Mouse (Mus musculus) adrenal gland, postnatal 36 days (tissue): ENCODE results near the gene Myo1c. TPM values are rescaled to one million over a fixed set of nuclear protein-coding genes. Genes with fewer than 3 reads are reported as not detected.

Experiments
- DNase-seq, 2 experiments: peaks; one replicate each; pipeline ENCODE4 v3.0.0; 2021; ENCODE audit warnings: mixed read lengths in 1 of 2
- long read RNA-seq, 2 experiments: library from polyadenylated mRNA; stranded (forward); transcript quantifications; one replicate each; pipeline ENCODE4 v2.0.0; 2021; ENCODE audit warnings: borderline sequencing depth in 2 of 2
- total RNA-seq, 2 experiments: library from RNA; stranded (reverse); gene quantifications; 2 replicates each; pipeline ENCODE4 v1.2.3; 2021

Gene Myo1c
- 100 to 1,000 TPM; 155 to 158 TPM for total RNA-seq
- long read RNA-seq, experiment 1, partial matches to known transcripts: 14 of 18 reads
- long read RNA-seq, experiment 1, other reads (novel, unspliced or antisense): 4 of 18 reads
- long read RNA-seq, experiment 2, full-length matches to known transcripts: 16 of 30 reads
- long read RNA-seq, experiment 2, partial matches to known transcripts: 7 of 30 reads
- long read RNA-seq, experiment 2, other reads (novel, unspliced or antisense): 7 of 30 reads

DNA sequence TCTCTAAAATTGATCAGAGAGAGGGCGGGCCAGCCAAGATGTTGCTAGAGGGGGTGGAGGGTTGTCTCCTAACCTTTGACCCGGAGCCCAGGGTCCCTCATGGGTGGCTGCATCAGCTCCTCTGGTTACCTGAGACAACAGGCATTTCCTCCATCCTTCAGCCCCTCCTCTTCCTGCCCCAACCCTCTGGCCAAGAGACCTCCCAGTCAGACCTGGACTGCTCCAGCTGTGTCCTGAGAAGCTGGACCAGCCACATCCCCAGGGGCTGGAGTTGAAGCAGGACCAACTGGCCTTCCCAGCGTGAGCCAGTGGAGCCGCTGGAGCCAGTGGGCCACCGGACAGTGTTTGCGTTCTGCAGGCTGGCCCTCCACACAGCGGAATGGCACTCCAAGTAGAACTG, at the start of gene Myo1c:
Myo1c (plus strand) TSS at position 194 of the 400 bp plus-strand sequence.
- peak; percentile 49 to 69 for DNase-seq

GRCm38 (mm10) chr11:75604826-75605225, 45.5 kb upstream of the Myo1c start:
- no peak for DNase-seq

- no peak for DNase-seq
Measured at GRCm38 (mm10) chr11:75605318-75605717, 45.0 kb upstream of the Myo1c start.

- DNase-seq: no peak
Measured at GRCm38 (mm10) chr11:75608776-75609175, 41.5 kb upstream of the Myo1c start.

- no peak for DNase-seq
Measured at GRCm38 (mm10) chr11:75610021-75610420, 40.3 kb upstream of the Myo1c start.

DNA sequence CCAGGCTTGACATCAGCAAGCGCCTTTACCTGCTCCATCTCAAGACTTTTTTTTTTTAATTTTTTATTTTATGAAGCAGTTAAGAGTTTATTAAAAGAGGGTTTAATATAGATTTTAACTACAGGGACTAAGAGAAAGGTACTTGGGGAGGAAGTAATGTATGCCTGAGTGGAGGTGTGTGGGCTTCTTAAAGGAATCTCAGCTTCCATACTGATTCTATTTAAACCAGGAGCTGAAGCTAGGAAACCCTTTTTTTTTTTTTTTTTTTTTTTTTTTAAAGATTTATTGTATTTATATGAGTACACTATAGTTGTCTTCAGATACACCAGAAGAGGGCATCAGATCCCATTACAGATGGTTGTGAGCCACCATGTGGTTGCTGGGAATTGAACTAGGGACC, 35.5 kb upstream of the Myo1c start:
- no peak for DNase-seq

DNA sequence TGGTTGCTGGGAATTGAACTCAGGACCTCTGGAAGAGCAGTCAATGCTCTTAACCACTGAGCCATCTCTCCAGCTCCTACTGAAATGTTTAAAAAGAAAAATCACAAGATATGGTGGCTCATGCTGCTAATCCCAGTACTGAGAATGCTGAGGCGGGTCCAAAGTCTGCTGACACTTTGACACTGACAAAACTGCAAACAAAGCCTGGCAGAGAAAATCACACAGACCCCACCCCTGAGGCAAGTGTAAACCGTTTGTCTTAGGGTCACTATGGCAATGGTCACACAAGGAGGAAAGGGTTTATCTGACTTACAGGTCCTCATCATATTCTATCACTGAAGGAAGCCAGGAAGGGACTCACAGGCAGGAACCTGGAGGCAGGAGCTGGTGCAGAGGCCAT, 34.7 kb upstream of the Myo1c start:
- DNase-seq: no peak

GRCm38 (mm10) chr11:75619133-75619532, 31.2 kb upstream of the Myo1c start:
- DNase-seq: peak in 1 of 2 experiments; percentile 46

GRCm38 (mm10) chr11:75620136-75620780, 30.0 kb upstream of the Myo1c start:
- peak; percentile 89 to 90 for DNase-seq

- no peak for DNase-seq
Measured at GRCm38 (mm10) chr11:75621426-75621825, 28.9 kb upstream of the Myo1c start.

GRCm38 (mm10) chr11:75622588-75623329, 27.5 kb upstream of the Myo1c start:
- DNase-seq: no peak

DNA sequence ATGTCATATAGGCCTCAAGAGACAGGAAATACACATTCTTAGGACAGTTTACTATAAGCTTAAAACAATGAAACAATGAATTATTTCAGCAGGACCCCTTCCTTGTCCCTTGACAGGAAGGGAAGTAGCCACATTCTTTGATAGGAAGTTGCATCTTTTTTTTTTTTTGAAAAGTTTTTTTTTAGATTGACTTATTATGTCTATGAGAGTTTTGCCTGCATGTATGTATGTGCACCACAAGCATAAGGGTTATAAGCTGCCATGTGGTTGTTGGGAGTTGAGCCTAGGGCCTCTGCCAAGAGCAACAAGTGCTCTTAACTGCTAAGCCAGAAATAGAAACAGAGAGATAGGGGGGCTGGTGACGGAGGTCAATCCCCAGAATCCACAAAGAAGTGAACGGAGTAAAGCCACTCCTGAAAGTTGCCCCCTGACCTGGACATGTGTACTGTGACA, 26.2 kb upstream of the Myo1c start:
- DNase-seq: no peak

DNA sequence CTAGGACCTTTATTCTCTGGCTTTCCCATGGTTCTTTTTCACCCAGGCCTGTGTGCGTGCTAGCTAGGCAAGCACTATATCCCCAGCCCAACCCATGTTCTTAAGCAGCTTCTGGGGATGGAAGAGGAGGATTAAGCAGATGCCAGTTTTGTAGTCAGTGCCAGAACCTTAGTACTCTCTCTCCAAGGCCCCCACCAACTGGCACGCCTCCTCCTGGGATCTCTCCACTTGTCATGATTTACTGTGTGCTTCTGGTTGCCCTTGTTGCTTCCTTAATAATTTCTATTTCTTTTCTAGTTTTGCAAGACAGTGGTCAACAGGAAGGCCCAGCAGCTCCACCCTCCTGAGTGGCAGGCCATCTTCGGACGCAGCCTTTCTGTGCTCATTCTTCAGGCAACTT, 24.5 kb upstream of the Myo1c start:
- peak; percentile 65 to 68 for DNase-seq

DNA sequence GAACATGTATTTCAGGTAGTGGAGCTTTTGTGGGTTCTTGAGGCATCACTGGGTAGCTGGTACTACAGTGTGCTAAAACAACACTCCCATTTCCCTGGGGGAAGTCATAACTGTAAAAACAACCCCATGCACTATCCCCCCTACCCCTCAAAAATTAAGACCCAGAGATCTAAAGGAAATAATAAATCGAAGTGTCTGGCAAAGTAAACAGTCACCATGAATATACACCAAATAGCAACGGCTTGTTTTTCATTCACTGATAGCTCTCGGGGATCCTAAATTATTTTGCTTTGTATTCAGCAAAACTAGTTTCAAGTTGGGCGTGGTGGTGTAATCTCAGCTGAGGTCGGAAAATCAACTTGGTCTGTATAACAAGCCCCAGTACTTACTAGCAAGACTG, 20.2 kb upstream of the Myo1c start:
- DNase-seq: no peak

GRCm38 (mm10) chr11:75630645-75631229, 19.6 kb upstream of the Myo1c start, which contains the start of gene Inpp5k:
Inpp5k (plus strand) TSS chr11:75630988.
- peak; percentile 97 for DNase-seq

DNA sequence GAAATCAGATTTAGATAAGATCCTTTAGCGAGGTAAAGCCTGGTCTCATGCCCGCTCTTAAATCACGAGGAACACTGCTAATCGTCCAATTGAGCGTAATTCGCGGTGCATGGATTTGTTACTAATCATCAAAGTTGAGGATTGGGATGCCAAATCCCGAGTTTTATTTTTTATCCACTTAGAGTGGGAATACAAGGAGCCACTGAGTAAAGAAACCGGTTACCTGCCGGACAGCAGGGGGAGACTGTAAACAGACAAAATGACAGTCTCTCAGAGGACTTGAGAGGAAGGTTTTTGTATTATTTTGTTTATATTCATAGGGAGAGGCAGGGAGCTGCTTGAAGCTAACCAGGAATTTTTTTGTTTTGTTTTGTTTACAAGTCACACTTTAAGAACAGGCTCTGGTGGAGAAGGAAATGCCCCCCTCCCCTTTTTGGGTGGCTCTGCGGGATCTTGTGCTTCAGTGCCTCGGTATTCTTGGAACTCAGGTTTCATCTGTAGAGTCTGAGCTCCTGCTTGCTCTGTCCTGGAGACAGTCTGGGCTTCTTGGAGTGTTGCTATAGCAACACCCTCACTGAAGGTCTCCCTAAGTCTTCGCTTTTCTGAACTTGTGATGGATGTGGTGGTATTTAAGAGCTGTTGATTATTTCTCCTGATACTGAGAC, 18.6 kb upstream of the Myo1c start:
- no peak for DNase-seq

DNA sequence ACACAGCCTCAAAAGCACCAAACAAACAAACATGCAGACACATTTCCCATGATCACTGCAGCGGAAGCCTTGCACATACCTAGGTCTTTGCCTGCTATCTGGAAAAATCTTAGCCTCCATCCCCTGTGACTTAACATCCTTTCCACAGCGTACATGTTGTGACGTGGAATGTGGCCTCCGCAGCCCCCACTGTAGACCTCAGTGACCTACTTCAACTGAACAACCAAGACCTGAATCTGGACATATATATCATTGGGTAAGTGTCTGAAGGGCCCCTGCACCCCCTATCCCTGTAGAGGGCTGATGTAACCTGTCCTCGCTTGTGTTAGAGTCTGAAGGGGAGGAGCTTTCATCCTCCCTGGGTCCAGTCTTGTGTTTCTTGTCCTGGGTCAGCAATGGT, 17.4 kb upstream of the Myo1c start:
- no peak for DNase-seq

DNA sequence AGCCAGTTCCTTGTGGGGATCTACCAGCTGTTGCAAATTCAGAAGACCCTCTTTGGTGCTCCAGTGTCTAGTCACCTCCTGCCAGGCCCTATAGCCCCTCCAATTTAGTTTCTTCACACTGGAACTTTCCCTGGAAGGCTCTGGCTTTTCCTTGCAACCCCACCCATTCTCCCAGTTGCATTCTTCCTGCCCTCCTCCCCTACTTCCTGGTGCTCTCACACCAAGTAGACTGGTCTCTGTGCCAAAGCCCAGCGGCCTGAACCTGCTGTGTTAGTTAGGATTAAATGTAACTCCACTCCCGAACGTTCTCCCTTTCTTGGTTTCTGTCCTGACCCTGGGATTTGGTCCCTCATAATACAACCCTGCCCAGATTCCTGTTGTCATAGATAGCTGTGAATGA, 15.5 kb upstream of the Myo1c start:
- DNase-seq: no peak

- no peak for DNase-seq
Measured at GRCm38 (mm10) chr11:75635315-75635714, 15.0 kb upstream of the Myo1c start.

DNA sequence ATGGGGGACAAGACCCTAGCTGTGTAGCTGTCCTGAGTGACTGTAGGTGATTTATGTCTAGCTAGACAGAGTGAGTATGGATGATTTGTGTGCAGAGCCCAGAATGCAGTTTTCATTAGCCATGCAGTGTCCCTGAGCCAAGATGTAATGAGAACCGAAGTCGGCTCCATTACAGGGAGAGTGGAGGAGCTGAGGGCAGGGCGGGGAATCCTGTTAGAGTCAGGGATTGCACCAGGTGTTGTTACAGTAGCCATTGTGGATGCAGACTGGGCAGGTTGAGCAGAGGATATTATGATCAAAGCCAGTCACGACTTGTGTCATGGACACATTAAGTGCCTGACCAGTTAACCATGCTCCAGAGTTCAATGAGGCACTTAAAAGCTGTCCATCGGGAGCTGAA, 7.0 kb upstream of the Myo1c start:
- no peak for DNase-seq

DNA sequence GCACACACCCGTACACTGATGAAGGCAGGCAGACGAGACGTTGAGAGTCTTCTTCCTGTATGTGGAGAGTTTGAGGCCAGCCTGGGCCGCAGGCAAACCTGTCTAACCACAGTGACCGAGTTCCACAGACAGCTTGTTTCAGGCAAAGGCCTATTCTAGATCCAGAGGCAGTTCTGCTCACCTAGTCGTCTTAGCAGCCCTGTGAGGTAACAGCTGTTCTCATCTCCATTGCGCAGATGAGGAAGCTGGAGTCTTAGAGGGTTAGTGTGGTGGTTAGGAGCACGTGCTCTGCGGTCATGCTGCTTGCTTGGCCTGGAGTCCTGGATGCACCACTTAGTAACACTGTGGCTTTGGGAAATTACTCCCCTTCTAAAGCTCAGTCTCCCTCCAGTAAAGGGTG, 5.6 kb upstream of the Myo1c start:
- DNase-seq: no peak

GRCm38 (mm10) chr11:75647681-75648211, 2.6 kb upstream of the Myo1c start:
- DNase-seq: peak in 1 of 2 experiments; percentile 62
